Mouse (Mus musculus) lung, postnatal 10 days (tissue): ENCODE results near the gene Brd2.
A peak's percentile ranks its signal among the peaks of the same experiment; 100 is the strongest.

Source experiments
- DNase-seq: peaks from one replicate; pipeline ENCODE4 v3.0.0; 2021

The Brd2 gene

DNA sequence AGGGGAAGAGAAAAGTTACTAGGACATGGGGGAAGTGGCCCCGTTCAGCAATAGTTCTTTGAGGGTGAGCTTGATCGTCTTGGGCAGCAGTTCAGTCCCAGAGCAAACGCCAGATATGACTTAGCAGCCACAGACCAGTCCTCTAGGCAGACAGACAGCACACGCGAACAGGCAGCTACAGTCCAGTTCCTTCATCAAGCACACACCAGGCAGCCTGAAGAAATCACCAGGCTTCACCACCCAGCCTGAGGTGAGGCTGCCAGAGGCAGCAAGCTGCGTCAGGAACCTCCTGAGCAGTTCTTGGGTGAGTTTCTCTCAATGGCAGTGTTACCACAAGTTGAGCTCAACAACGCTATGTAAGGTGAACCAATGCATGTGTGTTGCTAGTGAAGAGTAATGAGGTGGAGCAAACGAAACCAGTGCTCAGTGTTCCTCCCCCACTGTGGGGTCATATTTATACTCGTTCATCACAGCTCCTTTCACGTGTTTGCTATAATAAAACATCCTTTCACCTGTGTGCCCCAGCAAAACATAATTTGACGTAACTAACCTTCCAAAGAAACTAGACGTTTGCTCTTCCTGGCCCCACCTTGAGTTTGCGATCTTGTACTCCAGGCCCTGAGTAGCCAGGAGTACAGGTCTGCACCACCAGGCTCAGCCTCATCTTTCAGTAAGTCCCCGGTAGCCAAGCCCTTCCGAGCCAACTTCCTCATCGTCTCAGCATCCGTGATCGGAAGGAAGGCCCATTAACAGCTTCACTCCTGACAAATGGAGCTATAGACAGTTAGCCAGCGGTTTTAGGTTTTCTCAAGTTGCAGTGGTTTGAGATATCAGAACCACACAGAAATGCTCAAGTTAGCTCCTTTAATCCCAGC, 7.9 kb upstream of the Brd2 start:
- DNase-seq, result no peak

DNA sequence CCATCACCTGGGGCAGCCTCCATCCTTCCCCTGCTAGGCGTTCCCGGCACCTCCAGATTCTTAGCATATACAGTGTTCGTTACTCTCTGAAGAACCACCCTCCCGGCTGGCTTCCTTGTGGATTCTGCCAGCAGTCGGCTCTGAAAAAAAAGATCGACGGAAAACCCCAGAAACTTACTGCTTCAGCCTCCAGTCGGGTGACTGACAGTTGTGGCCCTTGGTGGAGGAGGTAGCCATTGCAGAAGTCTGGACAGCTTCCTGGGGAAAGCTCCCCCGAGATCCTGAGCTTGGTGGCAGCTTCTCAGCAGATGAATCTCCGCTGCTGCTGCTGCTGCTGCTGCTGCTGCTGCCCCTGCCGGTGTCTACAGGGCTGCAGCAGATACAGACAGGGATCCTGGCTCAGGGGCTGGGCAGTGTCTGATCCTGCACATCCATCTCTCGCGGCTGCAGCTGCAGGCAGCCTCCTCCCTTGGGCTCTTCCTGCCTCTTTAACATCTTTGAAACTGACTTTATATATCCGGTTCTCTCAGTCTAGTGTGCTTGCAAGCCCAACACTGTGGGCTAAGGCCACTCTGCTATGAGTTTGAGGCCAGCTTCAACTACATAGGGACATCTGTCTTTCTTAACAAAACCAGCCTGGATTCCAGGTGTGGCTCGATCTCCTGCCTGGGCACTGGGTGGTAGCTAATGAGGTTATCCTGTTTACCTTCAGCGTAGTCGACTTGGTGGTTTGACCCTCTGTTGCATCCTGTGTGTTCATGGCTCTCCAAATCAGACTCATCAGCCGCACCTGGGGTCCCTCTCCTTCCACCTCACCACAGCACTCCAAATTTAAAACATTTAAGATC, 6.7 kb upstream of the Brd2 start:
- DNase-seq, result no peak

DNA sequence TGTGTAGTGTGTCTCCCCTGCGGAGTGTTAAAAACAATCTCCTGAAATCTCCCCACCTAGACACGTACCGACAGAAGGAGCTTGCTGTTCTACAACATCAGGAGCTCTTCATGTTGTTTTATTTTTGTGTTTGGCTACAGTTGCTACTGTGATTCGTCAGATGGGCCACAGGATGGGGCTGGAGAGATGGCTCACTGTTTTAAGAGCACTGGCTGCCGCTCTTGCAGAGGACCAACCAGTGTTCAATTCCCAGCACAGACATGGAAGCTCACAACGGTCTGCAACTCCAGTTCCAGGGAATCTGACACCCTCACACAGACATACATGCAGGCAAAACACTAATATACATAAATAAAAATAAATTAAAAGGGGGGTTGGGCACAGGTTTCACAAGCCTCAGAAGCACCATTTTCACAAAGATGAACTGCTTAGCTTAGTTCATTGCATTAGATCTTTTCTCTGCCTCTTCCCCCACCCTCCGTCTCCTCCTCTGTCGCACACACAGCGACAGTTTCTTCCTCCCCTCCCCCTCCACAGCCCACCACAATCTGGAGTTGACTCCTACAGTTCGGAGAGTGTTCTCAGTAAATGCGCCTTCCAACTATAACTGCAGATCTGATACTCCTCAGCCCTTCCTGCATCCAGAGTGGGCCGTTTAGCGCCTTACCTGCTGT, 6.0 kb upstream of the Brd2 start:
- DNase-seq, result no peak

DNA sequence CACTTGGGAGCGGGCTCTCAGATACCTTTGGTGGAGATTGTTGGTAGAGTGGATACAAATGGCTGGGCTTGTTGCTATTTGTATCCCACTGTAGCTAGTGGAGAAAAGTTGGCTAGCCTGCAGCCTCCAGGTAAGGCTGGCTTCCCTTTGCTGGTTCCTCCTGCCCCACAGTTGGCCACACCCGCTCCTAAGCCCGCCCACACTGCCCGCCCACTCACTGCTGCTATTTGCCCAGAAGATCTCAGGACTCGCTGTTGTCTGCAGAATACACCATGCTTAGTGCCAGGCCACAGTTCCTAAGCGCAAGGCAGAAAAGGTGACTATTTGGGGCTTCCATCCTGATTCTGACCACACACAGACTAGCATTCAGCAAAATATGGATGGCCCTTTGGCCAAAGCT, 5.0 kb upstream of the Brd2 start:
- DNase-seq, result peak; percentile 68

- DNase-seq, result no peak
Observed at GRCm38 (mm10) chr17:34126826-34127420, 4.5 kb upstream of the Brd2 start.

GRCm38 (mm10) chr17:34124649-34125048, 2.2 kb upstream of the Brd2 start:
- peak; percentile 51 for DNase-seq

DNA sequence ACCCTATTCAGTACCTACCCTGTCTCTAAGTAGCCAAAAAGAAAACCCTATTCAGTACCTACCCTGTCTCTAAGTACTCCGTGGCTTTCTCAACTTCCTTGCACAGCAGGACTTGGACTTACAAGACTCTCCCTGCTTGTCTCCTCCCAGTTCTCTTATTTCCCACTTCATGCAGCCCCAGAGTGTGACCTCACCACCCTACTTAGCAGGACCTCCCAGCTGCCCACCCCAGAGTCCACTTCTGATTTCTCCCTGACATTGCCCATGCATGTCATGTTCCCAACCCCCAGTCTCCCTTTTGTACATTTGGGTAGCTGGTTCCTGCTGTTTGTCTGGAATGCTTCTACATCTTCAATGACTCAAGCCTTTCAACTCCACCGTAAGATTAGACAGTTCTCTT, 1.1 kb upstream of the Brd2 start:
- DNase-seq, result peak; percentile 62

- no peak for DNase-seq
Observed at GRCm38 (mm10) chr17:34123111-34123510, 677 bp upstream of the Brd2 start.

DNA sequence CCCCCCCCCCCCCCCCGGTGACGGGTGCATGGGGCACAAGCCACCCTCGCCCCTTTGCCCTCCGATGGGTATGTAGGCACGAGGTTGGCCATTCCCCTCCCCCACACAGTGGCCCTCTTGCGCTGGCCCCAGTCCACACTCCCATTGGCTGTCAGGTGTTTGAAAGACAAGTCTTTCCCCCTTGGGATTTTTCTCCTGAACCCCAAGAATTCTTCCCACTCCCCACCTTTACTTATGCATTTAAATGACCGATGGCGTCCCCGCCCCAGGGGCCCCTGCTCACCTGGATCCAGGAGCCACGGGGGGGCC, 601 bp downstream of the Brd2 start:
- DNase-seq, result peak; percentile 78

DNA sequence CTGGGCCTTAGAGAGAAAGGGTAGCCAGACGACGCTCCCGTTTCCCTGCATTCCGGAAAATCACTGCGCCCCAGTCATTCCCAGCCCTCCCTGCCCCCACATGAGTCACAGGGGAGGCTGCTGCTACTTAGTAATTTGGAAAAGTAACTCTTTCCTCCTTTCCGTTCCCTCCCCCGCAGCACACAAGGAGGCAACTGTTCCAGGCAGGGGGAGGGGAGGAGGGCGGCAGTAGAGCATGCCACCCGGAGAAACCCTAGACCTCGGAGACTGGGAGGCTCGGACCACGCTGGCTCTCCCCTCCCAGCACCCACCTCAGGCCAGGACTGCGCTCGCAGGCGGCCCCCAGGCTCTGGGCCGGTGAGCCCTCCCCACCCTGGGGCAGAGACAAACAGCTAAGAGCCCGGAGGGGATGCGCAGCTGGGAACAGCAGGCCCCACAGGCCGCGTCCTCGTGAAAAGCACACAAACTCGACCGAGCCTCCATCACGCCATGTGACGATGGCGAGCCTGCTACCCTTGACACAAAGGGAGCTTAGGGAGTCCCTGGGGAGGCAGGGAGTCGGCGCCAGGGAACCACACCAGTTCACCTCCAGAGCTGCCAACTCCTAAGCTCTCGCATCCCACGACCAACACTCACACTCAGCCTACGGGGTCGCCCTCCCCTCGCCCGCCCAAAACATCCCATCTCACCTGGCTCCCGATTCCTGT, 1.1 kb downstream of the Brd2 start:
- DNase-seq, result peak; percentile 94

DNA sequence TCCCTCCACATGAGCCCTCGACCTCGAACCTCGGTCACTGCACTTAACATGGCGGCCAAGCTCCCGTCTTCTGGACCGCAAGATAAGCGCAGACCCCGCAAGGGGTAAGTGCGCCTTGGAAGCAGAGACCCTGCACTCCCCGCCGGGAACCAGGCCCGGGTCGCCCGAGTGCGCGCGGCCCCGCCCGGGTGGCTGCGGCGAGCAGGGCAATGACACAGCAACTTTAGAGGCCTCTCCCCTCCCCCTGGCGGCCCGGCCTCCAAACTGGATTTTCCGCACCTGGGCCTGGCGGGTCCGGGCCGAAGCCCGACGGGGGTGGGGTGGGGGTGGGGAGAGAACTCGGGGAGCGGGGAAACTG, 1.6 kb downstream of the Brd2 start:
- DNase-seq, result peak; percentile 91

- DNase-seq, result peak; percentile 95
Observed at GRCm38 (mm10) chr17:34120180-34120723, 2.2 kb downstream of the Brd2 start.

- DNase-seq, result peak; percentile 99
Observed at GRCm38 (mm10) chr17:34119249-34120179, 2.9 kb downstream of the Brd2 start, which contains the start of gene H2-DMa. Gene H2-DMa (plus strand): TSS chr17:34119541.

DNA sequence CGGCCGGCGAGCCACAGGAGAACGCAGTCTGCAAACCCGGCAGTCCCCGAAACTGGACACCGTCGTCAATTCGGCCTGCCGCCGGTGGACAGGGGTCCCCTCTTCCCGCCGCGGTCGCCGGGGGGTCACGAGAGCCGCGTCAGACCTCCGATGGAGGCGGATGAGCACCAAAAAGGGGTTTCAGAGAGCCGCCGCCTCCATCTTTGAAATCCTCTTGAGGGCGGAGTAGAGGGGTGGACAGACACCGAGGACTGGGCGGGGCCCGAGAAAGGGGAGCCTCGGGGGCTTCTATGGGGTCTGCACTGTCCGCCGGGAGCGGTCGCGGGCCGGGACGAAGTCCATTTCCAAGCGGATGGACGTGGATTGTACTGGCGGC, 3.6 kb downstream of the Brd2 start:
- no peak for DNase-seq

DNA sequence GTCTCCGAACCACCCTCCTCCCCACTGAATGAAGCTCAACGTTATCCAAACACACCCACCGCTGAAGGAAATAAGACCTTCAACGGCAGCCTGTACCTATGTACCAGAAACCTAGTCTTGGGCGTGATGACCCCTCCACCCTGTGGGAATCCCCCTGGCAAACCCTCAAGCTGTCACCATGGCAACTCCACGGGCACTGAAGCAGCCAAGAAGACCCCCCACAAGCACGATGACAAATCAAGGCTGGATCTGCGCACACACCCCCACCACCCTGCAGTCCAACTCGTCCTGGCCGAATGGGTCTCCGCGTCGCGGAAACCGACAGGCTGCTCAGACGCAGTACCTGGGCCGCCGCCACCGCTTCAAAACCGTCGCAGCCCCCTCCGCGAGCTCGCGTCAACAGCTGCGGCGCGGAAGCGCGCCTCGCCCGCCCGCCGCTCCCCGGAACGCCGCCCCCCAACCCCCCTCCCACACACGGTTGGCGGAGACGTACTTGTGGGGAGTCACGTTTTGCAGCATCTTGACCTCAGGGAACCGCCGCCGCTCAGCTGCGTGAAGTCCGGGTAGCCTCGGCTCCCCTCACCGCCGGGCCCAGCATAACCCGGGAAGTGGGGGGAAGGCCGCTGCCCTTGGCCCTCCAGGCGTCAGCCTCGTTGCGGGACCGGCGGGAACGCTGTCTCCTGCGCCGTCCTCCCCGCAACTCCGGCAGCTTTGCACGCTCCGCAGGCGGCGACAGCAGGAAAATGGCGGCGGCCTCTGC, 4.1 kb downstream of the Brd2 start:
- peak; percentile 49 for DNase-seq

- DNase-seq, result no peak
Observed at GRCm38 (mm10) chr17:34117421-34118112, 4.9 kb downstream of the Brd2 start.

GRCm38 (mm10) chr17:34116736-34117370, 5.6 kb downstream of the Brd2 start:
- no peak for DNase-seq

DNA sequence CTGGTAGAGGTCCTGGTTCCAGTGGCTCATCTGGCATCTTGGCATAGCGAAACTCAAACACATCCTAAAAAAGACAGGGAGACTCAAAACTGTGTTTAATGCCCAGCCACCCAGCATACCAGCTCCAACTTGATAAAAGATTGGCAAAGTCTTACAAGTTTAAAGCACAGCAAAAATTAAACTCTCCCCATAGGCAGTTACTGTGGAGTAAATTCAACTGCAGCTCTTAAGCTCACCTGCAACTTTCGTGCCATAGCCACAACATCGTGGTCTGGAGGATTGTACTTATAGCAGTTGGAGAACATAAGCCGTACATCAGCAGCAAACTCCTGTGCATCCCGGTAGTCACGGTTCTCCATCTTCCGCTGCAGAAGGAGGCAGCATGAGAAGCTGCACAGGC, 8.3 kb downstream of the Brd2 start:
- DNase-seq, result no peak

GRCm38 (mm10) chr17:34110309-34110708, 12.1 kb downstream of the Brd2 start:
- DNase-seq, result no peak
